Comparison of ENCODE assay signal across 8 mouse cellular contexts in the genomic region with DNA sequence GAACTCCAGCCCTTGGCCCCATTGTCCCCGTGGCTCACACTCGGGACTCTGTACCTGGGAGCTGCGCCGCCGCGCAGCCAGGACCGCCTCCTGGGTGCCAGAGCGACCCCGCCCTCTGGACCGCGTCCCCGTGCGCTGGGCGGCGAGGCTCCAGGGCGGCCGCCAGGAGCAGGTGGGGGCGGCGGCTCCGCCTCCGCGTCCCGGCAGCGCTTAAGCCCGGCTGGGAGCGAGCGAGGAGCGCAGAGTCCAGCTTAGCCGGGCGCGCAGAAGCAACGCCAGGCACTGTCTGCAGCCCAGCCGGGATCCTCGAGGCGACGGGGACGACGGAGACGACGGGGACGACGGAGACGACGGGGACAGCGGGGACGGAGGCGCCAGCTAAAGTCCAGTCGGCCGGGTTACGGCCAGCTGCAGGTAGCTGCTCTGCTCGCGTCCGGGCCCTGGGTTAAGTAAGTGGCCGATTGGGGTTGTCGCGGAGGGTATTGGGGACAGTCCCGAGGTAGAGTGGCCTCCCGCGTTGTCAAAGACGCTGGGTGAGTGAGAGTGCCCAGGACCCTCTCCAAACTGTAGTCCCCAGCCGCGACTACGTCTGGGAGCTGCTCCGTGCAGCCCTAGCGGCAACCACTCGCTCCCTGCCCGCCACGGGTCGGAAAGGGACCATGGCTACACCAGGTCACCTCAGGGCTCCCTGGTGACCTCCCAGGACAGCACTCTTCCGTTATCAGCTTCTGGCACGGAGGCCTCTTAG. TPM values are rescaled to one million over a fixed set of nuclear protein-coding genes. Genes with fewer than 3 reads are reported as not detected.
DNase-seq lines count a peak whose midpoint lies in the region; ATAC-seq and TF ChIP-seq lines count a peak whose summit lies in the region.

TSS of gene Wipf3 (plus strand) at position 157 of the 748 bp plus-strand sequence.

- H3K4me3 ChIP-seq in gastrocnemius, adult 2 months, result peak within 1 kb of the TSS; percentile 86
- H3K4me3 ChIP-seq in hindbrain, embryonic 14.5 days (replicated peaks; ENCODE audit: low read length), result peak within 1 kb of the TSS; percentile 58

- intact Hi-C loops in gastrocnemius, adult 2 months (cut with DNase I), result no loop called here

- DNase-seq in WW6 (ENCODE audit: low read depth, low spot score), result peak; percentile 28
- DNase-seq in cerebellum, adult 8-10 months, result peak; percentile 69
- peak; percentile 88 for DNase-seq in gastrocnemius, adult 2 months
- peak; percentile 49 for DNase-seq in hindbrain, embryonic 14.5 days (ENCODE audit: low spot score)
- DNase-seq in layer of hippocampus, postnatal 36 days, result peak; percentile 62 to 63
- DNase-seq in lung, postnatal 36 days, result peak; percentile 72
- peak; percentile 73 for DNase-seq in right cerebral cortex, postnatal 25 days
- DNase-seq in spleen, postnatal 4 days (ENCODE audit: low spot score in 2 of 2), result no peak

- peak; percentile 83 for ATAC-seq in hindbrain, embryonic 14.5 days (ENCODE audit: low FRiP score)

- peak within 1 kb of the TSS; percentile 92 for H3K27ac ChIP-seq in gastrocnemius, adult 2 months
- H3K27ac ChIP-seq in hindbrain, embryonic 14.5 days, result 0 out of 2 replicates have a peak within 1 kb of the TSS, but pooled peaks have one; percentile 20

- peaks cover 11% of the 10 kb centered on the region for H3K4me1 ChIP-seq in hindbrain, embryonic 14.5 days (replicated peaks; ENCODE audit: control insufficient read depth, insufficient read depth, low read length)

- peak within 1 kb of the TSS; percentile 78 for H3K9ac ChIP-seq in hindbrain, embryonic 14.5 days

- peak within 1 kb of the TSS; percentile 85 for H3K4me2 ChIP-seq in hindbrain, embryonic 14.5 days (replicated peaks)

- H3K9me3 ChIP-seq in hindbrain, embryonic 14.5 days (ENCODE audit: control insufficient read depth, low read length), result no peaks in the 10 kb centered on the region

- H3K27me3 ChIP-seq in hindbrain, embryonic 14.5 days (ENCODE audit: control insufficient read depth, insufficient read depth, low read length), result peaks cover 21% of the 10 kb centered on the region

- peak; percentile 10; the same call in 1 of the 2 replicates for TF ChIP-seq CTCF in gastrocnemius, adult 2 months (IDR thresholded peaks at IDR 0.05)

- no peaks in the 10 kb centered on the region for H3K36me3 ChIP-seq in hindbrain, embryonic 14.5 days (replicated peaks; ENCODE audit: control insufficient read depth, insufficient read depth)

- under 1% methylated on average over 65 of the region's 71 CpGs for WGBS in hindbrain, embryonic 14.5 days

RNA-seq across cellular contexts. Expression of gene Wipf3, which starts in this region (rescaled TPM):
- total RNA-seq in gastrocnemius, adult 2 months (2021), result 10 to 100 TPM; 11.3 to 14.3 TPM
- 3.3 and 3.5 TPM in 2 replicates for polyA plus RNA-seq in hindbrain, embryonic 14.5 days (2014; fragmentation: Nextera tagmentation; extraction: Ambion mirVana)
- 100 to 1,000 TPM; 339 to 403 TPM for total RNA-seq in layer of hippocampus, postnatal 36 days (2021)

Comparison
In these comparisons a context has a peak if more than half of its experiments do, and no peak if none do; other contexts are left out.
1. RNA of gene Wipf3 (total RNA-seq): 339 to 403 TPM in layer of hippocampus, postnatal 36 days; 11.3 to 14.3 TPM in gastrocnemius, adult 2 months; every median in the first group is over 10 times any median in the second.
2. DNase-seq: peak in WW6 (single experiment), cerebellum, adult 8-10 months (single experiment), gastrocnemius, adult 2 months (single experiment), hindbrain, embryonic 14.5 days (single experiment), layer of hippocampus, postnatal 36 days (2 of 2), lung, postnatal 36 days (single experiment) and right cerebral cortex, postnatal 25 days (single experiment); none in spleen, postnatal 4 days (0 of 2).